14 mouse cellular contexts compared by ENCODE assay signal in the genomic region with DNA sequence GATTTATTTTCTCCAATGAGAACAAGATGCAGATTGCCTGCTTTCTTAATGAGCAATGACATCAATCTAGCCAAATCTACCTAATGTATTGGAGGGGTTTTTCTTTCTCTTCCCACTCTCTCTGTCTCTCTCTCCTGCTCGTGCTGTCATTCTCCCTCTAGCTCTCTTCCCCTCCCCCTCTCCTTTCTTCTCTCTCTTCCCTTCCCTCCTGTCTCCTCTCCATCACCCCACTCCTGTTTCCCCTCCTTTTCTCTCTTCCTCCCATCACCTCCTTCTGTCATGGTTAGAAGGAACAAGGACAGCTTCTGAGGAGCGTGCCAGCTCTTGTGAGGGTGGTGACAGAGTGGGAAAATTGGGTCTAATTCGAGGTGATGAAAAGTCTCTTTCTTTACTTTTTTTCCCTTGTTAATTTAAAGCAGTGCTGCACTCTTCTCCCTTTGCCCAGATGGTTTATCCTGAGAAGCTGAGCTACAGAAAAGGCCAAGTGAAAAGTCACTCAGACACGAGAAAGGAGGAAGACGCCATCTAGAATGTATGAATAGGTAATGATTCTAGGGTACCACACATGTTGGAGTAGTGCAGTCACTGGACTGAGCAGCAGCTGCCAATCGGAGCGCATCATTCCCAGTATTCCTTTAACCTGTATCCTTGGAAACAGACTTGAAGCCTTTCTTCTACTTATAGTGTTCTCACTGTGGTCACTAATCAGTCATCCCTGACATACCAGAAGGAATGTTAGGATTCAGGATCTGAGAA.
DNase-seq lines count a peak whose midpoint lies in the region; ATAC-seq and TF ChIP-seq lines count a peak whose summit lies in the region.
"Had no signal": no experiment of that assay in that cellular context is flagged by ENCODE, and none has a peak within 500 bp of the region (broad histone marks: within the 10 kb centered on the region; RNA-seq: fewer than 3 reads in every experiment).

No protein-coding gene starts in this region.

- intact Hi-C loops in left cerebral cortex, postnatal 14 days (cut with DNase I) = no loop called here
- intact Hi-C loops in left cerebral cortex, postnatal 4 days (cut with DNase I) = no loop called here
- intact Hi-C loops in heart, adult 2 months (cut with DNase I) = no loop called here

- H3K4me3 ChIP-seq in forebrain, embryonic 16.5 days (replicated peaks; ENCODE audit: low read length) = no peak overlapping the region
- H3K4me3 ChIP-seq in hindbrain, embryonic 13.5 days = no peak overlapping the region
- no peak overlapping the region for H3K4me3 ChIP-seq in midbrain, postnatal 0 days (ENCODE audit: low read depth, low read length)
- no peak overlapping the region for H3K4me3 ChIP-seq in intestine, embryonic 15.5 days (replicated peaks)
- no peak overlapping the region for H3K4me3 ChIP-seq in heart, adult 2 months
- H3K4me3 ChIP-seq in kidney, embryonic 16.5 days (ENCODE audit: low read length) = no peak overlapping the region
- H3K4me3 ChIP-seq: embryonic facial prominence, embryonic 15.5 days; heart, embryonic 15.5 days; limb, embryonic 12.5 days had no signal

- no peak for TF ChIP-seq POLR2A in heart, adult 2 months (IDR thresholded peaks at IDR 0.05; ENCODE audit: insufficient read depth, low read depth, low read length)

- 43% methylated on average over 7 of the region's 7 CpGs for WGBS in forebrain, embryonic 16.5 days
- WGBS in hindbrain, embryonic 13.5 days = 45% methylated on average over 7 of the region's 7 CpGs
- 44% methylated on average over 7 of the region's 7 CpGs for WGBS in midbrain, postnatal 0 days
- WGBS in intestine, embryonic 15.5 days = 85% methylated on average over 7 of the region's 7 CpGs
- WGBS in heart, adult 2 months = 66% methylated on average over 7 of the region's 7 CpGs
- 78% methylated on average over 7 of the region's 7 CpGs for WGBS in kidney, embryonic 16.5 days

- H3K27me3 ChIP-seq in forebrain, embryonic 16.5 days (replicated peaks; ENCODE audit: control insufficient read depth, insufficient read depth, low read length) = no peaks in the 10 kb centered on the region
- H3K27me3 ChIP-seq in hindbrain, embryonic 13.5 days = no peaks in the 10 kb centered on the region
- no peaks in the 10 kb centered on the region for H3K27me3 ChIP-seq in midbrain, postnatal 0 days (ENCODE audit: insufficient read depth, low read length)
- H3K27me3 ChIP-seq in intestine, embryonic 15.5 days (replicated peaks) = no peaks in the 10 kb centered on the region
- H3K27me3 ChIP-seq in heart, adult 2 months (ENCODE audit: control insufficient read depth, insufficient read depth, low read length) = no peaks in the 10 kb centered on the region
- no peaks in the 10 kb centered on the region for H3K27me3 ChIP-seq in kidney, embryonic 16.5 days (ENCODE audit: insufficient read depth, low read length)
- H3K27me3 ChIP-seq: embryonic facial prominence, embryonic 15.5 days; heart, embryonic 15.5 days; limb, embryonic 12.5 days had no signal

- peaks cover 13% of the 10 kb centered on the region for H3K4me1 ChIP-seq in forebrain, embryonic 16.5 days (replicated peaks; ENCODE audit: control insufficient read depth, insufficient read depth, low read length)
- peaks cover 25% of the 10 kb centered on the region for H3K4me1 ChIP-seq in hindbrain, embryonic 13.5 days (replicated peaks)
- peaks cover 4% of the 10 kb centered on the region; the same call in 1 of the 2 replicates for H3K4me1 ChIP-seq in midbrain, postnatal 0 days (ENCODE audit: insufficient read depth, low read length)
- no peaks in the 10 kb centered on the region for H3K4me1 ChIP-seq in intestine, embryonic 15.5 days (replicated peaks)
- H3K4me1 ChIP-seq in heart, adult 2 months (ENCODE audit: control insufficient read depth, insufficient read depth, low read length) = no peaks in the 10 kb centered on the region
- H3K4me1 ChIP-seq in kidney, embryonic 16.5 days (ENCODE audit: insufficient read depth, low read length) = no peaks in the 10 kb centered on the region
- H3K4me1 ChIP-seq: embryonic facial prominence, embryonic 15.5 days; limb, embryonic 12.5 days had no signal

- no peaks in the 10 kb centered on the region for H3K9me3 ChIP-seq in forebrain, embryonic 16.5 days (ENCODE audit: control insufficient read depth, low read length)
- peaks cover under 1% of the 10 kb centered on the region; the same call in 1 of the 2 replicates for H3K9me3 ChIP-seq in hindbrain, embryonic 13.5 days
- no peaks in the 10 kb centered on the region for H3K9me3 ChIP-seq in midbrain, postnatal 0 days (ENCODE audit: low read length)
- no peaks in the 10 kb centered on the region for H3K9me3 ChIP-seq in intestine, embryonic 15.5 days
- H3K9me3 ChIP-seq in kidney, embryonic 16.5 days (ENCODE audit: low read length) = no peaks in the 10 kb centered on the region
- H3K9me3 ChIP-seq: embryonic facial prominence, embryonic 15.5 days; heart, embryonic 15.5 days; limb, embryonic 12.5 days had no signal

- no peak for TF ChIP-seq EP300 in heart, adult 2 months (IDR thresholded peaks at IDR 0.05; ENCODE audit: insufficient read depth, low read depth, low read length)

- TF ChIP-seq CTCF in midbrain, postnatal 0 days (IDR thresholded peaks at IDR 0.05) = peak; percentile 19; the same call in 1 of the 2 replicates
- TF ChIP-seq CTCF in heart, adult 2 months (IDR thresholded peaks at IDR 0.05) = no peak

- peak overlapping the region; percentile 68 for H3K27ac ChIP-seq in forebrain, embryonic 16.5 days (ENCODE audit: low read length)
- peak overlapping the region; percentile 84 for H3K27ac ChIP-seq in hindbrain, embryonic 13.5 days
- peak overlapping the region; percentile 48 for H3K27ac ChIP-seq in midbrain, postnatal 0 days (ENCODE audit: low read depth, low read length)
- no peak overlapping the region for H3K27ac ChIP-seq in intestine, embryonic 15.5 days
- no peak overlapping the region for H3K27ac ChIP-seq in heart, adult 2 months
- no peak overlapping the region for H3K27ac ChIP-seq in kidney, embryonic 16.5 days (ENCODE audit: low read length)
- H3K27ac ChIP-seq: embryonic facial prominence, embryonic 15.5 days; heart, embryonic 15.5 days; limb, embryonic 12.5 days had no signal

- H3K4me2 ChIP-seq in forebrain, embryonic 16.5 days (ENCODE audit: low read length) = peak overlapping the region; percentile 9; the same call in 1 of the 2 replicates
- H3K4me2 ChIP-seq in hindbrain, embryonic 13.5 days = peak overlapping the region; percentile 13; the same call in 1 of the 2 replicates
- peak overlapping the region; percentile 9; the same call in 1 of the 2 replicates for H3K4me2 ChIP-seq in midbrain, postnatal 0 days (ENCODE audit: low read depth, low read length, poor library complexity, severe bottlenecking)
- H3K4me2 ChIP-seq in intestine, embryonic 15.5 days (replicated peaks) = no peak overlapping the region
- no peak overlapping the region for H3K4me2 ChIP-seq in kidney, embryonic 16.5 days (replicated peaks; ENCODE audit: low read depth, low read length)
- H3K4me2 ChIP-seq: embryonic facial prominence, embryonic 15.5 days; limb, embryonic 12.5 days had no signal

- no peak overlapping the region for H3K9ac ChIP-seq in forebrain, embryonic 16.5 days (replicated peaks; ENCODE audit: low read depth, low read length)
- H3K9ac ChIP-seq in hindbrain, embryonic 13.5 days = no peak overlapping the region
- H3K9ac ChIP-seq in midbrain, postnatal 0 days (replicated peaks; ENCODE audit: low read length, poor library complexity, severe bottlenecking) = no peak overlapping the region
- H3K9ac ChIP-seq in intestine, embryonic 15.5 days = no peak overlapping the region
- H3K9ac ChIP-seq in heart, adult 2 months (ENCODE audit: low read depth, low read length) = no peak overlapping the region
- H3K9ac ChIP-seq in kidney, embryonic 16.5 days (replicated peaks; ENCODE audit: low read length) = no peak overlapping the region
- H3K9ac ChIP-seq: embryonic facial prominence, embryonic 15.5 days; heart, embryonic 15.5 days; limb, embryonic 12.5 days; liver, postnatal 0 days had no signal

- peak; percentile 85 for ATAC-seq in forebrain, embryonic 16.5 days
- ATAC-seq in hindbrain, embryonic 13.5 days (ENCODE audit: low FRiP score) = peak; percentile 83
- ATAC-seq in midbrain, postnatal 0 days (ENCODE audit: low FRiP score) = peak; percentile 69
- no peak for ATAC-seq in intestine, embryonic 15.5 days
- ATAC-seq in kidney, embryonic 16.5 days (ENCODE audit: low FRiP score, low TSS enrichment) = no peak; the same call in 1 of the 2 replicates
- ATAC-seq: liver, postnatal 0 days had no signal

- no peaks in the 10 kb centered on the region for H3K79me2 ChIP-seq in heart, adult 2 months (replicated peaks; ENCODE audit: control insufficient read depth, insufficient read depth, low read length)

- no peaks in the 10 kb centered on the region for H3K36me3 ChIP-seq in forebrain, embryonic 16.5 days (ENCODE audit: control insufficient read depth, insufficient read depth)
- H3K36me3 ChIP-seq in hindbrain, embryonic 13.5 days = no peaks in the 10 kb centered on the region
- no peaks in the 10 kb centered on the region for H3K36me3 ChIP-seq in midbrain, postnatal 0 days (ENCODE audit: insufficient read depth, low read length)
- H3K36me3 ChIP-seq in intestine, embryonic 15.5 days = no peaks in the 10 kb centered on the region
- no peaks in the 10 kb centered on the region for H3K36me3 ChIP-seq in heart, adult 2 months (ENCODE audit: control insufficient read depth, insufficient read depth, low read length)
- H3K36me3 ChIP-seq in kidney, embryonic 16.5 days (ENCODE audit: insufficient read depth, low read length) = no peaks in the 10 kb centered on the region
- H3K36me3 ChIP-seq: embryonic facial prominence, embryonic 15.5 days; heart, embryonic 15.5 days; limb, embryonic 12.5 days had no signal

- peak; percentile 5 to 17 for DNase-seq in left cerebral cortex, postnatal 14 days (ENCODE audit: low spot score in 2 of 2)
- DNase-seq in left cerebral cortex, postnatal 4 days = no peak
- DNase-seq in midbrain, postnatal 0 days (ENCODE audit: low spot score) = no peak
- no peak for DNase-seq in heart, adult 2 months
- DNase-seq: kidney, adult 11 months; liver, postnatal 0 days; thymus, adult 18-20 months had no signal

Comparison
In these comparisons a context has a peak if more than half of its experiments do, and no peak if none do; other contexts are left out.
1. DNase-seq: peak in left cerebral cortex, postnatal 14 days (2 of 2); none in left cerebral cortex, postnatal 4 days (single experiment), midbrain, postnatal 0 days (single experiment) and heart, adult 2 months (0 of 2).
2. ATAC-seq: peak in forebrain, embryonic 16.5 days (single experiment), hindbrain, embryonic 13.5 days (single experiment) and midbrain, postnatal 0 days (single experiment); none in intestine, embryonic 15.5 days (single experiment) and kidney, embryonic 16.5 days (single experiment).
3. H3K27ac ChIP-seq: peak in forebrain, embryonic 16.5 days (single experiment), hindbrain, embryonic 13.5 days (single experiment) and midbrain, postnatal 0 days (single experiment); none in intestine, embryonic 15.5 days (single experiment), heart, adult 2 months (single experiment) and kidney, embryonic 16.5 days (single experiment).
4. H3K4me2 ChIP-seq: peak in forebrain, embryonic 16.5 days (single experiment), hindbrain, embryonic 13.5 days (single experiment) and midbrain, postnatal 0 days (single experiment); none in intestine, embryonic 15.5 days (single experiment) and kidney, embryonic 16.5 days (single experiment).